Mouse (Mus musculus): ENCODE results near the gene Pip5k1b.

- TF ChIP-seq POLR2A (IDR thresholded peaks at IDR 0.05; ENCODE audit: borderline replicate concordance, insufficient read depth, low read length) (no peak), CTCF (IDR thresholded peaks at IDR 0.05; ENCODE audit: borderline replicate concordance, insufficient read depth, low read depth, low read length) (no peak)
Observed at GRCm38 (mm10) chr19:24308305-24308705, 247.4 kb downstream of the Pip5k1b start.

Measured in cerebellum, adult 2 months (tissue).